Mouse (Mus musculus) limb, embryonic 12.5 days (tissue): ENCODE results near the gene Fam192a. TPM values are rescaled to one million over a fixed set of nuclear protein-coding genes. Genes with fewer than 3 reads are reported as not detected.

ENCODE experiments used
- ATAC-seq: fragments of 200-750 bp; cut with Nextera tagmentation; 2 replicates; pipeline ENCODE4 v1.8.0; 2017; ENCODE audit warnings: low read depth, moderate TSS enrichment; ENCODE audit not compliant: insufficient number of reproducible peaks, insufficient read depth, low FRiP score, low TSS enrichment
- H3K27ac ChIP-seq: fragments of 300-500 bp; sonication (generic); 2 replicates; pipeline ENCODE4 v1.5.1; 2016; ENCODE audit warnings: mild to moderate bottlenecking, moderate library complexity
- H3K27me3 ChIP-seq: fragments of 300-500 bp; sonication (generic); 2 replicates; pipeline ENCODE4 v1.6.1; 2016; ENCODE audit warnings: mild to moderate bottlenecking, moderate library complexity
- H3K36me3 ChIP-seq: fragments of 300-500 bp; sonication (generic); 2 replicates; pipeline ENCODE4 v1.6.1; 2016; ENCODE audit warnings: mild to moderate bottlenecking, moderate library complexity
- H3K4me1 ChIP-seq: fragments of 300-500 bp; sonication (generic); replicated peaks from 2 replicates; pipeline ENCODE4 v1.6.1; 2016
- H3K4me2 ChIP-seq: fragments of 300-500 bp; sonication (generic); 2 replicates; pipeline ENCODE4 v1.6.1; 2016; ENCODE audit warnings: mild to moderate bottlenecking, moderate library complexity
- H3K4me3 ChIP-seq: fragments of 300-500 bp; sonication (generic); replicated peaks from 2 replicates; pipeline ENCODE4 v1.5.1; 2016; ENCODE audit warnings: mild to moderate bottlenecking
- H3K9ac ChIP-seq: fragments of 300-500 bp; sonication (generic); replicated peaks from 2 replicates; pipeline ENCODE4 v1.6.1; 2016; ENCODE audit warnings: mild to moderate bottlenecking, moderate library complexity
- H3K9me3 ChIP-seq: fragments of 300-500 bp; sonication (generic); 2 replicates; pipeline ENCODE4 v1.6.1; 2016; ENCODE audit warnings: mild to moderate bottlenecking, moderate library complexity
- WGBS: fragments of 180-500 bp; shearing (Covaris S2); methylation state at CpG from one replicate; pipeline ENCODE4 v1.1.7; 2016; 5-methylcytosine and 5-hydroxymethylcytosine counted together
- polyA plus RNA-seq: library from polyadenylated mRNA; unstranded; fragments of >200 nt; fragmentation: Nextera tagmentation; extraction: Ambion mirVana; gene quantifications from 2 replicates; pipeline ENCODE4 v1.2.1, GENCODE M21; 2016

Fam192a gene
- polyA plus RNA-seq, 1 experiment from 2014 or later: 83.0 TPM

- peak overlapping the region; percentile 95 for H3K4me2 ChIP-seq
- H3K9me3 ChIP-seq: no peaks in the 10 kb centered on the region
- peaks cover 54% of the 10 kb centered on the region for H3K27me3 ChIP-seq
- H3K27ac ChIP-seq: no peak overlapping the region
- H3K4me1 ChIP-seq: 0 out of 2 replicates have a peak, but pooled peaks cover 10% of the 10 kb centered on the region
- no peaks in the 10 kb centered on the region for H3K36me3 ChIP-seq
- WGBS: 4% methylated on average over 8 of the region's 8 CpGs
- H3K9ac ChIP-seq: no peak overlapping the region
- ATAC-seq: no peak
- H3K4me3 ChIP-seq: peak overlapping the region; percentile 65
Measured at GRCm38 (mm10) chr8:94532000-94532399, 69.8 kb downstream of the Fam192a start.

- WGBS: 91% methylated on average over 4 of the region's 4 CpGs
- Histone ChIP-seq H3K4me1 (0 out of 2 replicates have a peak, but pooled peaks cover 10% of the 10 kb centered on the region), H3K27ac (no peak overlapping the region), H3K27me3 (peaks cover 47% of the 10 kb centered on the region), H3K36me3 (no peaks in the 10 kb centered on the region), H3K4me3 (no peak overlapping the region), H3K4me2 (no peak overlapping the region), H3K9ac (no peak overlapping the region), H3K9me3 (no peaks in the 10 kb centered on the region)
- no peak for ATAC-seq
Measured at GRCm38 (mm10) chr8:94530643-94531042, 71.2 kb downstream of the Fam192a start.

- WGBS: 62% methylated on average over 4 of the region's 4 CpGs
- H3K4me2 ChIP-seq: no peak overlapping the region
- H3K27ac ChIP-seq: no peak overlapping the region
- 0 out of 2 replicates have a peak, but pooled peaks cover 10% of the 10 kb centered on the region for H3K4me1 ChIP-seq
- no peaks in the 10 kb centered on the region for H3K36me3 ChIP-seq
- H3K9me3 ChIP-seq: no peaks in the 10 kb centered on the region
- H3K27me3 ChIP-seq: peaks cover 40% of the 10 kb centered on the region
- no peak for ATAC-seq
- no peak overlapping the region for H3K9ac ChIP-seq
- H3K4me3 ChIP-seq: no peak overlapping the region
Measured at GRCm38 (mm10) chr8:94529875-94530274, 71.9 kb downstream of the Fam192a start.

- no peak overlapping the region for H3K9ac ChIP-seq
- 43% methylated on average over 4 of the region's 4 CpGs for WGBS
- H3K4me3 ChIP-seq: no peak overlapping the region
- no peak overlapping the region for H3K4me2 ChIP-seq
- H3K36me3 ChIP-seq: no peaks in the 10 kb centered on the region
- no peak overlapping the region for H3K27ac ChIP-seq
- ATAC-seq: no peak
- peaks cover 23% of the 10 kb centered on the region for H3K27me3 ChIP-seq
- H3K4me1 ChIP-seq: 0 out of 2 replicates have a peak, but pooled peaks cover 5% of the 10 kb centered on the region
- H3K9me3 ChIP-seq: no peaks in the 10 kb centered on the region
Measured at GRCm38 (mm10) chr8:94528245-94528644, 73.6 kb downstream of the Fam192a start.

GRCm38 (mm10) chr8:94527178-94527577 lies 74.6 kb downstream of the Fam192a start:
- Histone ChIP-seq H3K4me2 (no peak overlapping the region), H3K4me1 (no peaks in the 10 kb centered on the region), H3K9me3 (no peaks in the 10 kb centered on the region), H3K4me3 (no peak overlapping the region), H3K9ac (no peak overlapping the region), H3K27ac (no peak overlapping the region), H3K27me3 (peaks cover 13% of the 10 kb centered on the region), H3K36me3 (no peaks in the 10 kb centered on the region)
- ATAC-seq: no peak
- 82% methylated on average over 7 of the region's 7 CpGs for WGBS

GRCm38 (mm10) chr8:94524554-94524953 lies 77.2 kb downstream of the Fam192a start:
- H3K4me3 ChIP-seq: no peak overlapping the region
- no peak overlapping the region for H3K4me2 ChIP-seq
- 86% methylated on average over 9 of the region's 9 CpGs for WGBS
- H3K9me3 ChIP-seq: no peaks in the 10 kb centered on the region
- H3K27ac ChIP-seq: no peak overlapping the region
- H3K36me3 ChIP-seq: no peaks in the 10 kb centered on the region
- ATAC-seq: no peak
- no peaks in the 10 kb centered on the region for H3K27me3 ChIP-seq
- H3K4me1 ChIP-seq: no peaks in the 10 kb centered on the region
- H3K9ac ChIP-seq: no peak overlapping the region

Other genes starting within 250 kb of the Fam192a start
- 47.5 and 50.9 TPM in 2 replicates for gene Herpud1, start 215.6 kb downstream of the Fam192a start, polyA plus RNA-seq
- gene Nlrc5, start 167.6 kb downstream of the Fam192a start, polyA plus RNA-seq: 0.09 TPM in 1 of 2 replicates, not detected in the other
- gene Cpne2, start 69.0 kb downstream of the Fam192a start, polyA plus RNA-seq: 6.9 and 7.0 TPM in 2 replicates
- 48.2 and 52.3 TPM in 2 replicates for gene Rspry1, start 60 bp downstream of the Fam192a start, polyA plus RNA-seq
- 172 and 173 TPM in 2 replicates for gene Arl2bp, start 64.6 kb upstream of the Fam192a start, polyA plus RNA-seq
- gene Pllp, start 94.3 kb upstream of the Fam192a start, polyA plus RNA-seq: 0.40 and 0.42 TPM in 2 replicates
- not detected in 2 replicates for gene Ccl22, start 143.6 kb upstream of the Fam192a start, polyA plus RNA-seq
- 5.3 and 7.5 TPM in 2 replicates for gene Cx3cl1, start 170.0 kb upstream of the Fam192a start, polyA plus RNA-seq
- not detected in 2 replicates for gene Ccl17, start 208.5 kb upstream of the Fam192a start, polyA plus RNA-seq
- gene Coq9, start 236.3 kb upstream of the Fam192a start, polyA plus RNA-seq: 61.8 and 64.4 TPM in 2 replicates
- gene Ciapin1, start 236.4 kb upstream of the Fam192a start, polyA plus RNA-seq: 145 and 156 TPM in 2 replicates